Comparison of ENCODE assay signal across 20 mouse cellular contexts in genomic region chr15:43625021-43625510, GRCm38 (mm10).
"Had no signal": no experiment of that assay in that cellular context is flagged by ENCODE, and none has a peak within 500 bp of the region (broad histone marks: within the 10 kb centered on the region; RNA-seq: fewer than 3 reads in every experiment).

No protein-coding gene starts in this region.

- H3K27ac ChIP-seq: kidney, embryonic 15.5 days; limb, embryonic 12.5 days; limb, embryonic 15.5 days; liver, embryonic 14.5 days; neural tube, embryonic 12.5 days; neural tube, embryonic 15.5 days; stomach, embryonic 15.5 days had no signal

- H3K9me3 ChIP-seq: kidney, embryonic 15.5 days; limb, embryonic 12.5 days; limb, embryonic 15.5 days; neural tube, embryonic 12.5 days; neural tube, embryonic 15.5 days; stomach, embryonic 15.5 days had no signal

- DNase-seq: kidney, adult 8-10 months; kidney, postnatal 10 days; kidney, postnatal 4 days; left cerebral cortex, postnatal 4 days; liver, postnatal 0 days; midbrain, embryonic 14.5 days; right cerebral cortex, adult 18-20 months; right cerebral cortex, postnatal 25 days; spleen, adult 18-20 months; thymus, postnatal 25 days had no signal

- H3K4me1 ChIP-seq: kidney, embryonic 15.5 days; limb, embryonic 12.5 days; limb, embryonic 15.5 days; neural tube, embryonic 12.5 days; neural tube, embryonic 15.5 days; stomach, embryonic 15.5 days had no signal

- H3K36me3 ChIP-seq: kidney, embryonic 15.5 days; limb, embryonic 12.5 days; limb, embryonic 15.5 days; neural tube, embryonic 12.5 days; neural tube, embryonic 15.5 days; stomach, embryonic 15.5 days had no signal

- H3K4me3 ChIP-seq: kidney, embryonic 15.5 days; limb, embryonic 12.5 days; limb, embryonic 15.5 days; neural tube, embryonic 12.5 days; neural tube, embryonic 15.5 days; stomach, embryonic 15.5 days had no signal

- H3K27me3 ChIP-seq: kidney, embryonic 15.5 days; limb, embryonic 12.5 days; limb, embryonic 15.5 days; neural tube, embryonic 12.5 days; neural tube, embryonic 15.5 days; stomach, embryonic 15.5 days had no signal

- H3K4me2 ChIP-seq: kidney, embryonic 15.5 days; limb, embryonic 12.5 days; limb, embryonic 15.5 days; liver, embryonic 11.5 days; lung, embryonic 14.5 days; midbrain, embryonic 11.5 days; neural tube, embryonic 12.5 days; neural tube, embryonic 15.5 days; stomach, embryonic 15.5 days had no signal

- ATAC-seq: liver, postnatal 0 days had no signal

- H3K9ac ChIP-seq: kidney, embryonic 15.5 days; limb, embryonic 12.5 days; limb, embryonic 15.5 days; liver, embryonic 14.5 days; liver, postnatal 0 days; lung, embryonic 14.5 days; neural tube, embryonic 12.5 days; neural tube, embryonic 15.5 days; stomach, embryonic 15.5 days had no signal
